Mouse (Mus musculus) hematopoietic stem cell, adult 5-6 weeks (primary cell): ENCODE data around the gene Casr. TPM values are rescaled to one million over a fixed set of nuclear protein-coding genes. Genes with fewer than 3 reads are reported as not detected.

ENCODE experiments used
- ATAC-seq, 2 experiments: fragments of 125-278 bp in 1 of 2; replicated peaks in 1 of 2; 2 replicates each; pipeline ENCODE4 v1.8.0; 2016 to 2017; ENCODE audit warnings: inconsistent platforms in 2 of 2, mild to moderate bottlenecking in 2 of 2, moderate number of reproducible peaks in 2 of 2, low read depth in 1 of 2, moderate TSS enrichment in 1 of 2; ENCODE audit not compliant: low FRiP score in 2 of 2, poor library complexity in 2 of 2, severe bottlenecking in 2 of 2, insufficient read depth in 1 of 2, low TSS enrichment in 1 of 2
- total RNA-seq: library from RNA; stranded (forward); fragments of 172-1452, 232-1000 nt; gene quantifications from 2 replicates; pipeline ENCODE4 v1.2.3, GENCODE M21; 2017

Gene Casr
- total RNA-seq, 1 experiment from 2014 or later: not detected

DNA sequence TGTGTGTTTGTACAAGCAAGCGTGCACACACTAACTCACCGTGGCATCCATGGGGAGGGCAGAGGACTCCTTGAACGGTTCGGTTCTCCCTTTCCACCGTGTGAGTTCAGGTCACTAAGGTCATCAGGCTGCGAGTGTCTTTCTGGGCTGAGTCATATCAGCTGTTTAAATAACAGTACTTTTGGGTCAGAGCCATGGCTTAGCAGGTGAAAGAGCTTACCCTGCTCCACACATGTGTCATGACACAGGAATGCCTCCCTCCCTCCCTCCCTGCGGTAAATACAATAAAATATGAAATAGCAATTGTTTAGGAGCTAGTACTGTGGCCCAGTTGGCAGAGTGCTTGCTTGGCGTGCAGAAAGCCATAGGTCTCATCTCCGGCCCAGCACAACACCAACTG lies 92.6 kb downstream of the Casr start:
- no peak for ATAC-seq

DNA sequence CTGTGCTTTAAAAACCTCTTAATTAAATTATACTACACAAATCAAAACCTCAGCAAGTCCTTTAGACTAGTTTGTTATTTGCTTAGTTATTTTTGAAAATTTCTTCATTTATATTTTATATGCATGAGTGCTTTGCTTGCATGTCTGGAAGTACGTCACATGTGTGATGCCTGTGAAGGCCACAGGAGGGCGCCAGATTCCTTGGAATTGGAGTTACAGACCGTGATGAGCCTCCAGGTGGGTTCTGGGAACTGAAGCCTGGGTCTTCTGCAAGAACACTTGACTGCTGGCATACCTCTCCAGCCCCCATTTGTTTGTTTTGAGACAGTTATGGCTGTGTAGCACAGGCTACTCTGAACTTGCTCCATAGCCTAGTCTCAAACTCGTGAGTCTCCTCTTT lies 93.1 kb downstream of the Casr start:
- no peak for ATAC-seq

DNA sequence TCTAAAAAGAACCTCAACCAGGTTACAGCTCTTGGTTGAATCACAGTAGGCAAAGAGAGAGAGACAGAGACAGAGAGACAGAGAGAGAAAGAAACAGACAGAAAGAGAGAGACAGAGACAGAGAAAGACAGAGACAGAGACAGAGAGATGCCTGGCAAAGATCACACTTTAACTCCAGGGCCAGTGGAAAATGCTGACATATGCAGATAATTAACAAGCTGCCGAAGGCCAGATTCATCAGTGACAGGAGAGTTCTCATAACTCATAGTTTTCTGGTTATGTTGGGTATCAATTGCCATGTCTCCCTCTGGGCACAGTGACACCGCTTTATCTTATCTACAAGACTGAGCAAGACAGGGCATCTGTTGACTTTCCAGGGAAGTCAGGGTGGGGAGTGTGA lies 94.0 kb downstream of the Casr start:
- ATAC-seq: no peak

- no peak for ATAC-seq
These were observed 96.5 kb downstream of the Casr start for GRCm38 (mm10) chr16:36465436-36465835.

DNA sequence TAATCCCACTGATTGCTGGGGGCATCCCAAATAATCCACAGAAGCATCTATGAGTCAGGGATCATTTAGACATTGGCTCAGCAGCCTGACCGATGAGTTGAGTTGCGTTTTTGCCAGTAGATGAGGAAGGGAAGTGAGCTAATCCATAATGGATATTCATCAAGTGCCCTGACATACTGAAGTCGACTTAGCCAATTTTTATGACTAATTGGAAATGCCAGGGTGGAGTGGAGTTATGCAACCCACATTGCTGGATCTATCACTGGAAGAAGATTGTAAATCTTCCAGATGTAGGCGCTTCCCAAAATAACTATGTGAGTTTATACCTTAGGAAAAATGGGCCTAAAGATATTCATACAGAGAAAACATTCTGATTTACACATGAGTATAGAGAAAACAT lies 97.9 kb downstream of the Casr start:
- no peak for ATAC-seq

DNA sequence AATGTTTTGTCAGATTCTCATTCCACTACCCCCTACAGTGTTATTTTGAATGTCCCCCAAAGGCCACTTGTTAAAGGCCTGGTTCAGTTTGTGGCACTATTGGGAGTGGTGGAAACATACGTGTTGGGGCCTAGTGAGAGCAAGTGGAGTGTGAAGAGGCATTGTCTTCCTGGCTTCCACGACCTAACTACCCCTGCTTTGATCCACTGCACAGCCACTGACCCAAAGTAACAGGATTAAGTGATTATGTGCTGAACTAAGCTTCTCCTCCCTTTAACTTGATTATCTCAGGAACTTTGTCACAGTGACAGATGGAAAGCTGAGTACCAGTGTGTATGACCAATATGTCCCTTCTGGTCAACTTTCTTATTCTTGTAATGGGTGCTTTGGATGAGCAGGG lies 101.5 kb downstream of the Casr start:
- ATAC-seq: no peak

DNA sequence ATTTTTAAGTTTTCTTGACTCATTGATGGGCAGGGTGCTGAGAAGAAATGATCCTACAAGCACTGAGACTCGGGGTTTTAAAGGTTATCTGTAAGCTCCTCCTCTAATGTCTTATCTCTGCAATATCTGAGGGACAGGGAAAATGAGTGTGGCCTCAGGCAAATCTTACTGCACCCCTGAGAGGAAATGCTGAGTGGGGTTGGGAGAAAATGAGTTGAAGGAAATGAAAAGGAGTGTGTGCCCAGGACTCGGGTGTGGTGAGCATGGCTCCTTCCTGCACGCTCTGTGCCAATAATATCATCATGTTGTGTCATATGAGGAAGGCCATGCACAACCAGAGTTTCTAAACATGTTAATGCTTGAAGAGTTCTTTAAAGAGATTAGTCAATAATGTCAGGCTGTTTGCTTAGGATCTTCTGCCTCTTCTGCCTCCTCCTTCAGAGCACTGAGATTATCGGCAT lies 106.6 kb downstream of the Casr start, which contains the start of gene Stfa3:
Stfa3 (minus strand) TSS at position 51 of the 461 bp plus-strand sequence.
- peak in 1 of 2 experiments; percentile 36; a peak in 1 of 4 replicates for ATAC-seq

Other genes starting within 250 kb of the Casr start
- not detected in 2 replicates for gene BC117090, start 227.8 kb downstream of the Casr start, total RNA-seq
- 6.2 TPM in 1 of 2 replicates, not detected in the other for gene BC100530, start 194.4 kb downstream of the Casr start, total RNA-seq
- gene Stfa2, start 153.7 kb downstream of the Casr start, total RNA-seq: 5.4 TPM in 1 of 2 replicates, not detected in the other
- gene Stfa3, start 106.7 kb downstream of the Casr start, total RNA-seq: not detected in 2 replicates
- 14.1 and 18.0 TPM in 2 replicates for gene Cd86, start 103.9 kb upstream of the Casr start, total RNA-seq
- 0.45 and 0.63 TPM in 2 replicates for gene Ildr1, start 131.8 kb upstream of the Casr start, total RNA-seq
- gene Slc15a2, start 222.8 kb upstream of the Casr start, total RNA-seq: 46.8 and 70.9 TPM in 2 replicates